Mouse (Mus musculus) retina, postnatal 7 days (tissue): Measurements from ENCODE around the gene Rfx1.
A peak's percentile ranks its signal among the peaks of the same experiment; 100 is the strongest.

ENCODE experiments used
- DNase-seq: peaks from one replicate; pipeline ENCODE4 v3.0.0-alpha.2; 2012; ENCODE audit warnings: low read depth, low spot score

Rfx1 gene

DNA sequence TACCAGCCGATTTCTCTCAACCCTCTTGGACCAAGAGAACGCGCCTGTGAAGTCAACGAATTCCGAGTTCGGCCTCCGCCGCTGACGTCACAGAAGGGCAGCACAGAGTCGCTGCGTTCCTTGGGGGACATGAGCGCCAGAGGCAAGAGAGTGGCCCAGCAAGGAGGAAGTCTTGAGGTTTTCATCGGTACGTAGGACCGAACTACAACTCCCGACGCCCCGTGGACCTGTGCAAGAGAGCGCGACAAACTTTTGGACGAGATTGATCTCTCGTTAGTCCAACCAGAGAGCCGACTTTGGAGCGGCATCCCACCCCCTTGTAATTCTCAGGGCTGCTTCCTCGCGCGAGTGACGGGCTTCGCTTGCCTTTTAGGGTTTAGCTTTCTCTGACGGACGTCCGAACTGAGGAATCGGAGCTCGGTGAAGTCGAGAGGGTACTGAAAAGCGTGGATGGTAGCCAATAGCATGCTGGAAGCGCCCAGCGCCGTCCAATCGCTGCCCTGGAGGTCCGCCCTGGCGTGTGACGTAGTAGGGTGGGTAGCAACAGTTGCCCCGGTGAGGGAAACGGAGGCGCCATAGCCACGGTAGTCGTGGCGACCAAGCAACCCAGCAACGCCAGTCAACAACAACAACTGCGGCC is at the start of gene Rfx1:
Gene Rfx1, plus strand, starts transcription at position 544 of the 640 bp plus-strand sequence.
- DNase-seq: peak; percentile 99

DNA sequence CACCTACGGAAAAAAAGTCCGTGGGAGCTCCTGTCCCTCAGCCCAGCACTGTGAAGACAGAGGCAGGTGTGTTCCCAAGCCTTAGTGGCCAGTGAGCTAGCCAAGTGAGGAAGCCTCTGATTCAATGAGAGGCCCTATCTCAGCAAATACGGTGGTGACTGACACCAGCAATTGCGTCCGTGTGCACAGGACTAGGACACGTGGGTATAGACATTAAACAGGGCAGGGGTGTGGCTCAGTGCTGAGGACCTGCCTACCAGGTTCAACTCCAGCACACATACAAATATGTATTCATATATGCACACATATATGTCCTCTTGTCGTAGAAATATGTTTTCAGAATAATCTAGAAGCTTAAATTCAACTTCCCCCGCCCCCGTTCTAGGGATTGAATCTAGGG is 46.9 kb upstream of the Rfx1 start:
- no peak for DNase-seq

DNA sequence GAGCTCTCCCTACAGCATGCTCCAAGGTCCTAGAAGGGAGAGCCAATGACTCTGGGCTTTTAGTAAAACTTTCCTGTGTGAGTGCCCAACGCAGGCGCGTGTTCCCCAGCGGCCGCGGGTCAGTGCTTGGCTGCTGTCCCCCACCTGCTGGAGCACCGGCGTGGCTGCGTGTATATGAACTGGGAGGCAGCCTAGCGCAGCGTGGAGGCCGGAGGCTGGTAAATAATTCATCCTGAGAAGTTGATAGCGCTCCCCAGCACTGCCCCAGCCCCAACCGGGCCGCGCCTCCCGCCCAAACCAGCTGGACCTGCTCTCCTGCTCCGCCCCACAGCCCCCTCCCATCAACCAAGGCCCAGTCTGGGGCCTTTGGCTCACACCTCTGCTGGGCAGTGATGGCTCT is 45.5 kb upstream of the Rfx1 start, which contains the start of gene Palm3:
Gene Palm3, plus strand, starts transcription at position 376 of the 400 bp plus-strand sequence.
- DNase-seq: no peak

DNA sequence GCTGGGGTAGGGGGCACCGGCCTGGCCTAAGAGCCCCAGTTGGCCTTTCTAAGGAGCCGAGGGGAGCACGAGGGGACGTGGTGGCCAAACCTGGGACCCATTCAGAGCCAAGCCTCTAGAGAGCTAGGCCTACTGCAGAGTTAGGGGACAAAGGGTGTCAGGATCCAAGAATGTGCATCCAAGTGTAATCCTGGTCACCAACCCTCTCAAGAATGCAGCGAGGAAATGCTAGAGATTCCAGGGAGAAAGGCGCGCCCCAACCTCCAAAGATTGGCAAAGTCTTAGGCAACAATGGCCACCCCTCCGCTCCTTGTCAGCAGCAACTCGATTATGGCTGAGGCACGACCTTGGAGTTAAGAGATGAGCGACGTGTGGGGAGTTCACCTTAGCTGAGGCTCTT is 45.1 kb upstream of the Rfx1 start:
- no peak for DNase-seq

DNA sequence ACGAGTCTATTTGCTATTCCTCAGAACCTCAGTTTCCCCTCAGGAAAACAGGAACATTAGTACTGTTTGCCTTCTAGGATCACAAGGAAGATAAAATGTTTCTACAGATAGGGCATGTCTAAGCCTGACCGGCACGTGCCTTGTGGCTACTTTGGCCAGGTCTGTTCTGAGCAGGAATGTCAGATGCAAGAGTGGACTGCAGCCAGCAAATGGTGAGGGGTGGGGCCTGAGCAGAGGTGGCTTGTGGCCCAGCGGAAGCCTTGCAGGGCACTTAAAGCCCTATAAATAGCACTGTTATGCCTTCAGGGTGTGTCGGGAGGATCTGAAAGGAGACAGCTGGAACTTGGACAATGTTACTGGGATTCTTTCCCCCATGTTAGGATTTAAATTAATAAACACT is 43.5 kb upstream of the Rfx1 start:
- no peak for DNase-seq

DNA sequence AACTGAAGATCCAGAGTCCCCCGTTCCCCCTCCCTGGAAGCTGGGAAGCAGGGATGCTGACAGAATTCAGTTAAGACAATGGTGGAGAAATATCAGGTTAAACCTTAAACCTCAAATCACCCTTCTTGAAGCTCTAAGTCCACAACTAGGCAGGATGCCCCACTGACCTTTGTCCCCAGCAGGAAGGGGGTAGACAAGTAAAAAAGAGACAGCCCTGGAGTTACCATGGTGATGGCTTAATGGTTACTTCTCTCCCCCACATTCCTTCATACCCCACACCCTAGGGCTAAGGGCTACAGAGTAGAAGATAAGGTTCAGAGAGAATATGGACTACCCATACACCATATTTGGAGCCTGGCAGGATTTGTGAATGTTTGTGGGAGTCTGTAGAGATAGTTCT is 43.0 kb upstream of the Rfx1 start:
- no peak for DNase-seq

DNA sequence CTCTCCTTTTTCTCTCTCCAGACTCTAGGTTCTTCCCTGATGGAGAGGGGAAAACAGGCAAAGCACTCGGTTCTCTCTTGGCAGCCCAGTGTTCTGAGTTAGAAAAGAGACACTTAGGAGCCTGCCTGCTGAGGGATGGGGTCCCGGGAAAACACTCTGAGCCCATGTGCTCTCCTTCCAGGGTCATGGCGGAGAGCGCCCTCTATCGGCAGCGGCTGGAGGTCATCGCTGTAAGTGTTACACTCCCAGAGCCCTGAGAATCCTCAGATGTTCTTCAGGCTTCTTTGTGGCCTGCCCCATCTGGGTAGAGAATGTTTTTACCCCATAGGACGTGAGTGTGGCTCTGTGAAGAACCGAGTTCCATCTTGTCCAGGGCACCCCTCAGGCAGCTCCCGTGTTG is 42.5 kb upstream of the Rfx1 start:
- DNase-seq: no peak

DNA sequence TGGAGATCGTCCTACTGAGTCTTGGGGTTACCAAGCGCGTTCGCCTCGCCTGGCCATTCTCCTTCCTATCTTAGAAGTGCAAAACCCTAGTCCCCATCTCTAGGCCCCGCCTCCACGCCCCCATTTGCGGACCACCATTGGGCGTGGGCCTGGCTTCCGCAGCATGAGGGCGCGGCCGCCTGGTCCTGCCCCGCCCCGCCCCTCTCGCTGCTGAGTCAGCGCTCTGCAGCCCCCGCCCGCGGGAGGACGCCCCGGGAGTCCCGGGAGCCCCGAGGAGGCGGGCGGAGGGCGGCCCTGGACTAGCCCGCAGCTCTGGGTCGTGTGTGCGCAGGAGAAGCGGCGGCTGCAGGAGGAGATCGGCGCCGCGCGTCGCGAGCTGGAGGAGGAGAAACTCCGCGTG is 40.8 kb upstream of the Rfx1 start:
- no peak for DNase-seq

DNA sequence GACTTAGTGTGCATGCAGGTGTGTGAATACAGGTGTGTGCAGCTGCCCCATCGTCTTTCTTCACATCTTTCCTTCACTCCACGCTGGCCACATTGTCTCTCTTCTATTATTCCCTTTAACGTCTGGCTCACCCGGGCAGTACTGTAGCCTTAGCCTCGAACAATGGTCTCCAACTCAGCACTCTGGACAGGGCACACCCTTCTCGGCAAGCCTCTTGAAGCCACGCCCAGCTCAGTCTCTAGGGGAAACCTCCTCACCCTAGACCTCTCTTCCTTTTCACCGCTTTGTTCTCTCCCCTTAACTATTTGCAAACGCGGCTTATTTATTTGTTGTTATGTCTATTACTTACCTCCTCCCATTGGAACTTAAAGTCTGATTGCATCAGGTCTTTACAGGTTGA is 39.2 kb upstream of the Rfx1 start:
- DNase-seq: no peak

DNA sequence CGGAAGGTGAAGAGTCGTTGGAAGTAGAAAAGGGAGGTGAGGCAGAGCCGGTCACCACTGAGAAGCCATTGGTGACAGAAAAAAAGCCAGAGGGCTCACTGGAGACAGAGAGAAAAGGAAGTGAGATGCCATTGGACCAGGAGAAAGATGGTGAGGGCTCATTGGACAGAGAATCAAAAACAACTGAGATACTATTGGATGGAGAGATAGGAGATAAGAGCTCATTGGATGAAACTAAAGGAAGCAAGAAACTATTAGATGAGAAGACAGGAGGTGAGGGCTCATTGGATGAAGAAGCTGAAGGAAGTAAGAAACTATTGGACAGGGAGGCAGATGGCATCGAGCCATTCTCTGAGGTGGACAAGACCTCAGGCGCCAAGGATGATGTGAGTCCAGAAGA is 37.4 kb upstream of the Rfx1 start:
- DNase-seq: no peak

DNA sequence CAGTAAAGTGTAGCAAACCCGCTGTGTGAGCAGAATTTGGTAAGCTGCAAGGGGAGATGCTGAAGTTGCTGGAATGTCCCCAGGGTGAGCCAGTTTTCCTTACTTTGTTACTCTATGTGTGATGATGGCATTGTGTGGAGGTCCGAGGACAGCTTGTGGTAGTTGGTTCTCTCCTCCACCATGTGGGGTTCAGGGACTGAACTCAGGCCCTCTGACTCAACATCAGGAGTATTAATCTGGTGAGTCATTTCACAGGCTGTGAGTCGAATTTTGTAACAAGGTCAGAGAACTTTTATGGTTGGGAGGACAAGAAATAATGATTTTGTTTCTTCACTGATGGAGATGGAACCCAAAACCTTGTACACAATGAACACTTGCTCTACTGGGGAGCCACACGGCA is 33.9 kb upstream of the Rfx1 start:
- DNase-seq: no peak

DNA sequence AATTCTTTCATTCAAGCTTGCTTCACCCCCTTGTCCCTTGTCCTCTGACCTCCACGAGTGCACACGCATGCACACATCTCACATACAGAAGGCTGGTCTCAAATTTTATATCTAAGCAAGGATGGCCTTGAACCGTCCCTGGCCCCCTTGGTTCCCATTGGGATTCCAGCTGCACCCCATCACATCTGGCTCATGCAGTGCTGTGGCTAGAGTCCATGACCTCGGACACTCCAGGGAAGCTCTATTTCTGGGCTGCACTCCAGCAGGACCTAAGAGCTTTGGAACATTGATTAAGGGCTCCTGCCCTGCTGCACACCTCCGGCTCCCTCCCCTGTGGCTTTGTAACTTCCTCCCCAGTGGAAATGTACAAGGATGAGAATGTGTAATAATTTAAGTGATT is 28.6 kb upstream of the Rfx1 start:
- no peak for DNase-seq

DNA sequence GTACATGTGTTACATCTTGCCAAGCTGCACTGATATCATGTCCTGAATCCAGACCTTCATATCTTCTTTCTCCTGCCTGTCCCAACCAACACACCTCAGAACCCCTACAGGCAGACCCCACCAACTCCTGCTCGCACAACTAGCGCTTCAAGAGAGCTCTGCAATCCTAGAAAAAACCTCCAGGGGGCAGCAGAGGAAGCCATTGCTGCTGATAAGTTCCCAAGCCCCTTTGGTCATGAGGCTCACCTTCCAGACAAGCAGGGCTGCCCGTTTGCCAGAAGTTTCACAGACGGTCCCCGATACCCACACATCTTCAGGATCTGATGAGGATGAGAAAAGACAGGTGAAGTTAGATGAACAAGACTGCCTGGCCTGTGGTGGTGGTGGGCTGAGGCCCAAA is 27.6 kb upstream of the Rfx1 start:
- peak; percentile 80 for DNase-seq

DNA sequence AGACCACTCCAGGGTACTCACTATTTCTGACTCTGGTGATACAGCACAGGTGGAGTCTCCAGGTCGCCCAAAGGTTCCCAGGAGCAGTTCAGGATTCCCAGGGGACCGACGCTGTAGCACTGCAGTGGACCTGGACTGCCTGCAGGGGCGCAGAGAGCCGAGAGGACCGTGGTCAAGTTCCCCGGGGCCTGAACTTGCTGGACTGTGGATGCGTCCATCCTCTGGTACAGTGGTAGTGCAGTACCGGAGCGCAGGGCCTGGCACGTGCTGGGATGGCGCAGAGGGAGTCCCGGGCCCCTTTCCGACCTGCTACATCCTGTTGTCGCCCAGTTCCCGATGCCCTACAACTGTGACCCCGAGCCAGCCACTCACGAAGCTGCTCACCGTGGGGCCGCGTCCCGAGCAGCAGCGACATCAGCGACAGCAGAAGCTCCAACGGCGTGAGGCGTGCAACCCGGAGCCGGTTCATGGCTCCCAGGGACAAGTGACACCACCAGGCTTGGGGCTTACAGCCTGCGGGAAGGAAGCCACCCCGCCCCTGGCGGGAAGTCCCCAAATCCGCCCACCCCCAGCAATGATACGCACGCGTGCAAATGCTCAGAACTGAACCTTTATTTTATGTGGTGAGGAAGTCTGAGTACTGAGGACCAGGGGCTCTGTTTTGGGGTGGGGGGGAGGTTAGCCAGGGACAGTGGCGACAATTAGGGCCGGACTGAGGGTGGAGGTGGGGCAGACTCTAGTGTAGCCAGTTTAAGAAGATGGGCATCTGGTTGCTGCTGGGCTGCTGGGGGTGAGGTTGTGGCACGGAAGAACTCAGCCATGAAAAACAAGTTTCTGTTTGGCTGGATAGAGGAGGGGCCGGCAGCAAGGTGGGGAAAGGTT is 24.3 kb upstream of the Rfx1 start, which contains the start of gene Il27ra:
Gene Il27ra, minus strand, starts transcription at position 524 of the 882 bp plus-strand sequence.
- peak; percentile 49 for DNase-seq

DNA sequence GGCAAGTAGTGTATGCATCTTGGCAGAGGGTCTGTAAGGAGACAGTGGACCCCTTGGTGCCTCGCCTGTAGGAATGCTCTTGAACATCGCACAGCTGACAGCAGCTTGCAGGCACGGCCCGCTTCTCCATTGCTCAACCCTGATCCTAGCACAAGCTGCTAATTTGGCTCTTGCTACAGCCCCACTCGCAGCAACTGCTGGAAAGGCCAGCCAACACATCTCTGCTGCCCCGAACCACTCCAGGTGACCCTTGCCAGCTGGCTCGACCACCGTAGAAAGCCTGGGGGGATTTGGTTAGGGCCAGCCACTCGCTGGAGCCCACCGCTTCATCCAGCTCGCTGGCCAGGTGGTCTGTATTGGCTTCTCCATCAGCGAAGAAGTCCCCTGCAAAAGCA is 23.7 kb upstream of the Rfx1 start:
- no peak for DNase-seq

DNA sequence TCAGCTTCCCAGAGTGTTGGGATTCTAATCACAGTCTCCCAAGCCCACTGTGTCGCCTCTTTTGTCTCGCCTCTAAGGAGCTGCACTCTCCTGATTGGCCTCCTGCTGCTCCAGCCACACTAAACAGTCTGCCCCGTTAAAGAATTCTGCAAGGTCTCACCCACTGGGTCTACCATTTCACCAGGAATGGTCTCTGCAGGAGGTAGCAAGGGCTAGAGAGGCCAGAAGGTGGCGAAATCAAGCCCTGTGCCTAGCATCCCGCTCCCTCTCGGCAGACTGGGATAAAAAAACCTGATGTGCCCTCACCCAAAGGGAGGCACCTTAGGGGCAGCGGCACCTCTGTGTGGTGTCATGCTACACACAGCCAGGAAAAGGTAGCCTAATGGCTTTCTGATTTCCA is 22.5 kb upstream of the Rfx1 start:
- no peak for DNase-seq

DNA sequence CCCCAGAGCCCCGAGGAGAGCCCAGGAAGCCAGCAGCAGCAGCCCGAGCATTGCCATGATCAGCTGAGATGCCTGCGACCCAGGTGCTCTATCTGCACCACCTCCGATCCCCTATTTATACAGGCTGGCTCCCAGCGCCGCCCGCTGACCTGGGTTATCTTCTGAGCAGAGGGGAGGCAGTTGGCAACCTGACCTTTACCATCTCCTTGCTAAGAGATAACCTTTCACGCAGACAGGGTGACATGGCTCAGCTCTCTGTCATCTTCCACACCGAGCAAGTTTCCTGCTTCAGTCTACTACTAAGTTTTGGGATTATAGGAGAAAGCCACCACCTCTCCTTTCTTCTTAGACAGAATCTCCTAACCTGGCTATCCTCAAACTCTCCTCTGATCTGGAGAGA is 21.7 kb upstream of the Rfx1 start, which contains the start of gene Rln3:
Gene Rln3, minus strand, starts transcription at position 101 of the 400 bp plus-strand sequence.
- no peak for DNase-seq

DNA sequence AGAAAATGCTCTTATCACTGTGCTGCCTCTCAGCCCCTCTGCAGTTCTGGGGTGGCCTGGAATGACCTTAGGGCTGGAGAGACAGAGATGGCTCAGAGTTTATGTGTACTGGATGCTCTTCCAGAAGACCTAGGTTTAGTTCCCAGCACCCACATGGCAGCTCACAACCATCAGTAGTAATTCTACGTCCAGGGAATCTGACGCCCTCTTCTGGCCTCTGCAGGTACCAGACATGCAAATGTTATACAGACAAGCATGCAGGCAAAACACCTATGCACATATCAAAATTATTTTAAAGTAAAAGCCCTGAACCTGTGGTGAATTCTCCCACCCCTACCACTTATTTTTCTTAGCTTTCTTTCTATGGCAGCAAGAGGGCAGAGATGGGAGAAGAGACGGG is 20.1 kb upstream of the Rfx1 start:
- no peak for DNase-seq

DNA sequence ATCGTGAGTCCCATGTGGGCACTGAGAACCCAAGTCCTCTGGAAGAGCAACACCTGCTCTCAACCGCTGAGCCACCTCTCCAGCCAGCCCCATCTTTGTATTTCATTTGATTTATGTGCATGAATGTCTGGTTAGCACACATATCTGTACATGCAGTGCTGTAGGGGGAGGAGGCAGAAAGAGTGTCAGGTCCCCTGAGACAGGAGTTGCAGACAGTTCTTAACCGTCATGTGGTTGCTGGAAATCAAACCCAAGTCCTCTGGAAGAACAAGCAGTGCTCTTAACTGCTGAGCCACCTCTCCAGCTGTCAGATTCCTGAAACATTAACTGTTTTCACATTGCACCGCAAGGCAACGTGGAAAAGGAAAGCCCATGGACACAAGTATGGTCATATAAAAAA is 18.5 kb upstream of the Rfx1 start:
- no peak for DNase-seq

DNA sequence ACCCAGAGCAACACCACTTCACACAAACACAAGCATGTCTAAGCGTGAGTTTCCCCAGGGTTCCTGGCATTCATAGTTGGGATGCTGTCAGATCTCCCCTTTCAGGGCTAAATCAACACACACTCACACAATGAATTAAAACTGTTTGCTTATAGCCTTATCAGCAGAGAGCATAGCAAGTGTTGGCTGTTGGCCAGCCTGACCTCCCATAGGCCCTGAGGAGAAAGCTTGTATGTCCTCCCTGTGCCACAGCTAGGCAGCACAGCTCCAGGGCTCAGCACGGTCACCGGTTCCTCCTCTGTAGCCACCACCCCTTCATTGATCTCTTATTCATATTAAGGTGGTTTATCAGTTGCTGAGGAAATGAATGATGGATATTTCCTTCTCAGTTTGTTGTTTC is 13.9 kb upstream of the Rfx1 start:
- no peak for DNase-seq

DNA sequence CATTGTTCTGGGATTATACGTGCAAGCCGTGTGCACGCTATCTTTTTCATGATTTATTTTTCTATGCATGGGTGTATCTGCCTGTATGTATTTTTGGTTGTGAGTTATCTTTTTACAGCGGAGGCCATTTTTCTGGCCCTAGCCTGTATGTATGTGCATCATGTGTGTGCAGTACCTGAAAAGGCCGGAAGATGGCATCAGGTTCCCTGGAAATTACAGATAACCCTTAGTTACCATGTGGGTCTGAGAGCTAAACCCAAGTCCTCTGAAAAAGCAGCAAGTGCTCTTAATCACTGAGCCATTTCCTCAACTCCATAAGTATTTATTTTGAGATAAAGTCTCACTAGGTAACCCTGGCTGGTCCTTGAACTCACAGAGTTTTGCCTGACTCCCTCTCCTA is 13.4 kb upstream of the Rfx1 start:
- DNase-seq: no peak

DNA sequence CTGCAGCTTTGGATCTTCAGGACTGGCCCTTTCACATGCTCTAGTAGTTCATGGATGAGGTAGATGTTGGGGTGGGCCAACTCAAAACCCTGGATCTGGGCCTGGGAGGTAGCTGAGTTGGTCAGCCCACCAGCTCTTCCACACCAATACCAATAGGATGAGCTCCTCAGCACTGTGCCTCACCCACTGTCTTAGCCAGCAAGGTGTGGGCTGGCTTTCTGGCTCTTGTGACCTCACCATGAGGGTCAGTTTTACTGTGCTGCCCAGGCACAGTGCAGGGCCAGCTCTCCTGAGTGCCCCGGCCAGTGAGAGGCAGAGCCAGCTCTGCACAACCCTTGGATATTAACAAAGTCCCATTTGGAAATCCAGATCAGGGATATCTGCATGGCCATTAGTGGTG is 8.8 kb upstream of the Rfx1 start:
- DNase-seq: no peak

DNA sequence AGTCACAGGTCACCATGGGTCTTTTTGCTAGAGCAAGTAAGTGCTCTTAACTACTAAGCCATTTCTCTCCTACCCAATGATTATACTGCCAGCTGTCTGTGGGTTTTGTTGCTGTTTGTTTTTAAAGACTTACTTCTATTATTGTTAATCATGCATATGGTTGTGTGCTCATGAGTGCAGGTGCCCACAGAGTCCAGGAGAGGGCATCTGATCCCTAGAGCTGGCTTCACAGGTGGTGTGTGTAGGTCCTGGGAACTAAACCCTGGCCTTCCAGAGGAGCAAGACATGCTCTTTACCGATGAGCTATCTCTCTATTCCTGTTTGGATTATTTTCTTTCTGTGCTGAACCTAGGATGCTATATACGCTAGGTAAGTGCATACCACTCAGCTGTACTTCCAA is 7.4 kb upstream of the Rfx1 start:
- no peak for DNase-seq
